Mouse (Mus musculus) liver, adult 2 months (tissue): ENCODE data around the gene Cdk14.

Experiments used
- CTCF ChIP-seq: fragments of 200-500 bp; IDR thresholded peaks from 2 replicates; pipeline ENCODE4 v1.5.1; 2011; ENCODE audit warnings: low read depth, low read length, control low read depth
- POLR2A ChIP-seq: fragments of 200-500 bp; IDR thresholded peaks from 2 replicates; pipeline ENCODE4 v1.6.1; 2011; ENCODE audit warnings: low read length, control low read depth; ENCODE audit not compliant: insufficient read depth; ENCODE audit errors: extremely low read depth

GRCm38 (mm10) chr5:5303102-5303670 lies 116.9 kb downstream of the Cdk14 start:
- TF ChIP-seq CTCF, result no peak
- TF ChIP-seq POLR2A, result no peak
